Mouse (Mus musculus) mature B cell (primary cell): Measurements from ENCODE around the gene Amph.

Experiments
- in situ Hi-C: fragments of 300-500 bp; cut with MboI; formaldehyde crosslinking; loops from 2 replicates; pipeline ENCODE4 v1.14.3; 2019

Gene Amph

DNA sequence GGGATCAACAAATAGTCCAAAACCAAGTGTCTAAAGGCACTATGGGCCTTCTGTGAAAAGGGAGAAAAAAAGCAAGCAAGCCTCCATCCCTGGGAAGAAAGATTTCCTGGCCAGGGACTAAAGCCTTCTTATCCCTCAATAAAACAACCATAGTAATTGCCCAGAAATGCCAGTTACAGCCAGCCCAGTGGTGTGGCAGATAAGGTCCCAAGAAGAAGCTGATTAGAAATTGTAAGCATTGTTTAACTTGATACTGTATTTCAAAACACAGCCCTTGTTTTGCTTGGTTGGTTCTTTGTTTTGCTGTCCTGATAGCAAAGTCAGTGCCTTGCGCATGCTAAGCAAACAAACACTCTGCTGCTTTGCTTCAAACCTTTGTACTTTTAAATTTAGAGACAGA lies 191.8 kb downstream of the Amph start:
- in situ Hi-C loops, result no loop called here

DNA sequence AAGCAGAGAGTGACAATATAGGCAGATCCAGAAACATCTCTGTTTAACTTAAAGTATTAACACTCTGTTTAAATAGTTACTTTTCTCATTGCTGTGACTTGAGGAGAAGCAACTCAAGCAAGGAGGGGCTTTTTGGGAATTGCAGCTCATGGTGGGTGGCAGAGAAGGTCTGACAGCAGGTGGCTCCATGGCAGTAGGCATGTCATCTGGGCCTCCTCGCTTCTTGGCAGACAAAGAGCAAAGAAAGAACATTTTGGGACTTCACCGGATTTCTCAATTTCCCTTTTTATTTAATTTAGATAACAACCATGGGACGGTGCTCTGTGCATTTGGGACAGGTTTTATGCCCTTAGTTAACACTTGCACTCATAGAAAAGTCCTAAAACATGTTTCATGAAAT lies 195.8 kb downstream of the Amph start:
- in situ Hi-C loops, result no loop called here

DNA sequence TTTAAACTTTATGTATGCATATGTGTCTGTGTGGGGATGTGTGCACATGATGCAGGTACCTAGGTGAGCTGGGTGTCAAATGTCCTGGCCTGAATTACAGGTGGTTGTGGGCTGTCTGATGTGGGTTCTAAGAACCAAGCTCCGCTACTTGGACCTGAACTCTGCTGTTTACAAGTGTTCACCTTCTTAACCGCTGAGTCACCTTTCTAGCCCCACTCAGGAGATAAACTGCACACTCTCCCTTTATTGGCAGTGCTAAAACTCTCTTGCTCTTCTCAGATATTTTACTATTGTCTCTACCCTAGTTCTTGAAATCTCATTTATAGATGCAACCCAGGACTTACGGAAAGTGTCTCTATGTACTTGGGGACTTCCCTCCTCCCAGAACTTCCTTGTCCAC lies 199.5 kb downstream of the Amph start:
- in situ Hi-C loops, result no loop called here

DNA sequence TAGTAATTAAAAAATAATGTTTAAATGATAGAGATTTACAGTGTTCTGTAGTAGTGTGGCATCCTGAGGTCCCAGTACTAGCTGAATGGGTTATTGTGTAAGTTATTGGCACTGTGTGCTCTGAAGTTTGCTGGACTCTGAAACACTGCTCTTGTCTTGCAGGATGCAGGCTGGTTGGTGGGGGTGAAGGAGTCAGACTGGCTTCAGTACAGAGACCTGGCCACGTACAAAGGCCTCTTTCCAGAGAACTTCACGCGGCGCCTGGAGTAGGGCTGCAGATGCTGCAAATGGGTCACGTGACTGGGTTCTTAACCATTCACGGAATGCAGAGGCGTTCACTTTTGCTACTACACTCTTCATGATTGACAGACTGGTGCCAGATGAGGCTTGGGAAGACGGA lies 201.6 kb downstream of the Amph start:
- in situ Hi-C loops, result no loop called here

DNA sequence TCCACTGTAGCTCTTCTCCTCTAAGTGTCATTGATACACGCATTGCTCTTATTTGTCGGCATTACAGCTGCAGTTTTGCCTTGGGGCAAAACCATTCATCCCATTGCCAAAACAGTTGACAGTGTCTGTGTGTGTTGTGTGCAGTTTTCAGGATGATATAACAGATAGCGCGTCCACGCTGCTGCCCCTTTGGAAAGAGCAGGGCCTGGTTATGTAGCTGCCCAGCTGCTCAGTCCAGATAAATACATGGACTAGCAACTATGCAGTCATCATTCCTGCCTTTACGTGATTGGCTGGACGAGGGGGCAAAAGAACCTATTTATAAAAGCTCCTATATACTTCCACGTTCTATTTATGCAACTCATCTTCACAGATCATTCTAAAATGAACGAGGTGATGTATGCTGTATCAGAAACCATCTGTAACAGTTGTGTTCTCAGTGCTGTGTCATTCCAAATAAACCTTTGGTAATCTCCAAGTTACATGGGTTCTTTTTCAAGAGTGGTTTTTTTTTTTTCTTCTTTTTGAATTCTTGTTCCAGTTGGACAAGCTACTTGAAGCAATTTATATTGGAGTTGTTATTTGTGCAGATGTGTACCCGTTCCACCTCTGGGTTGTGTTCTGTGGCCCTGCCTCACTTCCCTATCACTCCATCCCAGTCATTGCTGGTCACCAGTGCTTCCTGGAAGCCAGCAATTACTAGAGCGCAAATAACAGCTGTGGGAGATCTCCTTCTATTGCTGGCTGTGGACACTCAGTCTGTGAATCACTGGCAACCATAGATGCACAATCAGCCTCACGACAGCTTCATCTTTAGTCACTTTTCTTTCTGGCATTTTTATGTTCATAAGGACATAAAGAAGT lies 202.7 kb downstream of the Amph start:
- in situ Hi-C loops, result no loop called here

DNA sequence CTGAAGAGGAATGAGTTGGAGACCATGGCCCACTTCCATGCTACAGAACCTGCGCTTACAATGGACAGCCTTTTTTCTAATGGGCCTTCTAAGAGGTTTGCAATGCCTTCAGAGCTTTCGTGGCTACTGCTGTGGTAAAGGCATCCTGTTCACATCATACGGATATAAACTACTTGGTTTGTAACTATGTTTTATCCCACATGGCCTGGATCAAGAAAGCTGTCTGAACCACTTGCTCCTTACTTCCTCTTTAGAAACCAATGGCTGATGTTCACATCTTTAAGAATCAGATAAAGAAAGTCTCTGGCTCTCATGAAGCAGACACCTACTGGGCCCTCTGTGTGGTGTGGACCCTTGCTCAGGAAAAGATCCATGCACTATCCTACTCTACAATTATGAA lies 204.1 kb downstream of the Amph start:
- in situ Hi-C loops, result no loop called here

DNA sequence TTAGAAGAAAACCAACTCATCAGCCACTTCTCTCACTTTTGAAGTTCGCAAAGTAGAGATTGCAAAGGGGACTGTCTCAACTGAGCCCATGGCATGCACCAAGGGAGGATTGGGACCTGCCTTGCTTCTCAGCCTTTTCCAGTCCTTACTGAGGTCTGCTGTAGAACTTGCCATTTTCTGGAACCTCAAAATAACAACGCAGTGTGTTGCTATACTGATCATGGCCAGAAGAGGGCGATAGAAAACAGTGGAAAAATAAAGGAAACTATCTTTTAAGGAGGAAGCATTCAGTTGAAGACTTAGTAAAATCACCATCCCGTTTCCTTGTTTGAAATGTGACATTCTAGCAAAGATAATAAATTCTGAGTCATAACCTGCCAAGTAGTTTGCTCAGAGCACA lies 210.5 kb downstream of the Amph start:
- in situ Hi-C loops, result no loop called here

DNA sequence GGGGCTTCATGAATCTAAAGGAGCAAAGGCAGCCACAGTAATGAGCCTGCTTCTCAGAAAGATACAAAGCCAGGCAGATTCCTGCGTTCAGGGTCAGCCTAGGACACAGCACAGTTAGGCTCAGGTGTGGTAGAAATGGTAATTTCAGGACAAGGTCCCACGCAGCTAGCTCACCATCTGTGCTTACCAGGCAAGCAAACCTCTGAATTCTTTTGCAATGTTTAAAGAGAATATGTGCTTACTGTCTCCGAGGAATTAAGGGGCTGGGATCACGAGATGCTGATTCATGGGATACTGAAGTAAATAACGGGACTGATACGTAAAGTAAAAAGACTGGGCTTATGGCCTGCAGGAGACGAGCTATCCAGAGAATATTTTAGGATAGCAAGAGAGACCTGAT lies 212.6 kb downstream of the Amph start:
- in situ Hi-C loops, result no loop called here

DNA sequence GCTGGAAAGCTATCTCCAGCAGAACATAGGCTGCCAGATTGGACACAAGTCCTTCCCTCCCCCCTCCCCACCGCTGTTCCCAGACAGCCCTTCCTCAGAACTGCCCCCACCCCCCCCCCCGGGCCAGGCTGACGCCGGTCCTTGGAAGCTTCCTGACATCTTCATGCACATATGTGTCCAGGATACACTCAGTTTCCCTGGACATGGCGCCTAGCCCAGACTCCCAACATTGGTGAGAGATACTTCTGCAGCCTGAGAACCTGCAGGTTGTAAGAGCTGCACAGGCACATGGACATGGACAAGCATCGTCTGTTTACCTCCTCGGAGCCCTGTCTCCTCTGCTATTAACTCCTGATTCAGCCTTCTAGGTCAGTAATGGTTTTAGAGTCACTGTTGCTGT lies 213.1 kb downstream of the Amph start:
- in situ Hi-C loops, result no loop called here

DNA sequence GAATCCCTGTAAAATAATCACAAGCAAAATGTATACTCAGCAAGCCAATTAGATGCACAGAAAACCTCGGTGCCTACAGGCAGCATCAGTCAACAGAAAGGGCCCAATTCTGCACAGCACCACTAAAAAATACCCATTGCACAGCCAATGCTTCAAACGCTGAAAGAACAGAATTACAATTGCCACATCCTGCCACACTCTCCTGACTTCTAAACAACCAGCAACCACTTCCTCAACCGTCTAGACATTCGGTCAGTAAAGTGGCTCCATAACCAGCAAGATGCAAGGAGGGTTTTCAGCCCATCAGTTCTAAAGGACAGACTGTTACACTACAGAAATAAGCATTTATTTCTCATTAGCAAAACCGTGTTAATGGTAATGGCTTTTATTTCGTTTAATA lies 214.1 kb downstream of the Amph start:
- in situ Hi-C loops, result no loop called here

DNA sequence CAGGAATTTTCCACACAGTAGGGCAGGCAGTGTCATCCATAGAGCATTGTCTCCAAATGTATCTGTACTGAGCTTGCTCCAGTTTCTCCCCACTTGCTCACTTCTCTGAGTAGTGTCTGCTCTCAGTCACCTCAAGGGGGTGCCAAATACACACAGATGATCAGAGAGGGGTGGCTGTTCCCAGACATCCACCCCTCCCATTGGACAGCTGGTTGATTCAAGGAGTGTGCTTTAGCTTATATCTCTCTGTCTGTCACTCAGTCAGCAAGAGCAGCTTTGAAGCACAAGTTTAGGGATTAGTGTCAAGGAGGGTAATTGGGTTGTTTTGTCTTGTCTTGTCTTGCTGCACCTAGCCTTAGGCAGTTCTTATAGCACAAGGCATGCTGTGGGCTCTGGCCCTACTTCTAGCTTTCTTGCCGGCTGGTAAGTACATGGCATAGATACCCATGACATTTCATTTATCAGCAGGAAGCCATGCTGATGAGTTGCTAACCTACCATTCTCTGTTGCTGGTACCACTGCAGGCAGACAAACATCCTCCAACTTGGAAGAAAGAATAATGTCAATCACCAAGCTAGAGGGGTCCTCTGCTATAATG lies 229.8 kb downstream of the Amph start:
- in situ Hi-C loops, result no loop called here

DNA sequence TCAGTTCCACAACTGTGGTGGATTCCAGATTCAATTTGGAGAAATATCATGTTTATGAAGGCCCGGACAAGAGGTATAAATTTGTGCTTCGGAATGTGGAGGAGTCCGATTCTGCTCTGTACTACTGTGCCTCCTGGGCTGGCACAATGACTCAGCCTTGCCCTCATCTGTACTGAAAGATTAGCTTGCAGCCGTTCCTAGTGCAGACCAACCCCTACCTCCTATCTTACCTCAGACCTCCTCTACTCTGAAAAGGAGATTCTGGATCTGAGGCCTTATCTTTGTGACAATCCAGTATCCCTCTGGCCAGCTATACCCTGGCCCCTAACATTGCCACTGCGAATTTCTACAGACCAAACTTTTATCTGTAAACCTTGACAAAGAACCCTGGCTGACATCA lies 230.3 kb downstream of the Amph start:
- in situ Hi-C loops, result no loop called here

DNA sequence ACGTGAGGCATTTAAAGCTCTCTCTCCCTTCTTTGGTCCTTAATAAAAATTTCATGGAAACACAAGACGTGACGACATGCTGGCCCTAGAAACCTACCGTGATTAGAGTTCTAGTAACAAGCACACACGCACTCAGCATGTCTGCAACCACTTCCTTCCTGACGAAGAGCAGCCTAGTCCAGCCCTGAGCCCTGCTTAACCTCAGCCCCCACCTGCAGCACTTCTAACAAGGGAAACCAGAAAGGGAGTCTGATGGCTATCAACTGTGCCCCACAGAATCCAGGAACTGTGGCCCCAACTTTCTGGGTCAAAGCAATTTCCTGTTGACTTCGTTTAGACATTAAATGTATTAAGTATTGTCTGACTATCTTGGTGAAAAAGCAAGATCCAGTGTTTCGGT lies 234.3 kb downstream of the Amph start:
- in situ Hi-C loops, result no loop called here

DNA sequence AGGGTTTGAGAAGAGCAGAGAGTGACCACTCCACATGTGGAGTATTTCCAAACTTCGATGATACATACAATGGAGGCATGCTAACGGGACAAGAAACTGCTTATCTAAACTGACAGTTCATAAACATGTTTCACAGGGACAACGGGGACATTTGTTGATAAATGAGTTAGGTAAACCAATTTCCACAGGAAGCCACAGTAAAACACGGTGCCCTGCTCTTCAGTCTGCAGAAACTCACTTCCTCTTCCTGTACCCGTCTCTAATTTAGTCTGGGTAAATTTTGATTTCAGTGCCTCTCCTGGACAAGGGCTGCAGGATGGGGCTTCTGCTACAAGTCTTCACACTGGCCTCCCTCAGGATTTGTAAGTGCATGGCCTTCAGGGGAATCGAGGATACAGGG lies 242.0 kb downstream of the Amph start:
- in situ Hi-C loops, result no loop called here

DNA sequence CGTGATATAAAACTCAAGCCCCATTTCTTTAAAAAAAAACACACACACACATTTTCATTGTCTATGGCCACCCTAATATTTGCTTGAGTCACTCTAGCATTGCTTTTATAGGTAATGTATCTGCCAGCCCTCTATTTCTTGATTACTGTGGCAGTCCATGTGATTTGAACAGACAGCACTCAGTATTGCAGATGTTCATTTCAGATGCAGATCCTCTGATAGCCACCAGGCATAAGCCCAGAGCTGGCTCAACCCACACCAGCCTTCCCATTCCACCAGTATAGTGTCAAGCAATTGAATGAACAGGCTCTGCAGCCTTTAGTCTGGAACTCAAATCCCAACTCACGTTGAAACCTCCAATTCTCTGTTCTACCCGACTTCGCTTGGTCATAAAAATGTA lies 246.8 kb downstream of the Amph start:
- in situ Hi-C loops, result no loop called here

DNA sequence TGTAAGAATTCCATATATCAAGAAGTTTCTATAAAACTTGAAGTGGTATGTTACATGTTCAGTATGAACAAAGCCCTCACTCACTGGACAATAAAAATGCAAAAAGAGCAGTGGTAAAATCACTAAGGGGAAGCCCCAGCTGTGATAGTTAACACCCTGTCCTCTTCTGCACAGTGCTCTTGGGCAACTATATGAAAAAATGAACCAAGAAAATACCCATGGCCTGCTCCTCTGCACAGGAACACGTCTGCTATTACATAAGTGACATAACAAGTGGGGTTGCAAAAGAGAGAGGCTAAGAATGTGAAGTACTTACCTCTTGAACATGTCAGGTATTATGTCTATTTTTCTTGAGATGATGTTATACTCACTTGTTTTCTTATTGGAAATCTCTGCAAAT lies 247.5 kb downstream of the Amph start:
- in situ Hi-C loops, result no loop called here
